Mouse (Mus musculus) left cerebral cortex, adult 8-10 months (tissue): ENCODE data around the gene Cabin1. TPM values are rescaled to one million over a fixed set of nuclear protein-coding genes. Genes with fewer than 3 reads are reported as not detected.
A peak's percentile ranks its signal among the peaks of the same experiment; 100 is the strongest.

Source experiments
- DNase-seq, 2 experiments: peaks; one replicate each; pipeline ENCODE4 v3.0.0; 2022; ENCODE audit warnings: low spot score in 2 of 2
- total RNA-seq, 4 experiments: library from RNA; stranded (reverse); gene quantifications; 2 replicates each; pipeline ENCODE4 v1.2.4; 2022

The Cabin1 gene
- 10 to 100 TPM; 61.3 to 73.2 (median 69.6) TPM for total RNA-seq

DNA sequence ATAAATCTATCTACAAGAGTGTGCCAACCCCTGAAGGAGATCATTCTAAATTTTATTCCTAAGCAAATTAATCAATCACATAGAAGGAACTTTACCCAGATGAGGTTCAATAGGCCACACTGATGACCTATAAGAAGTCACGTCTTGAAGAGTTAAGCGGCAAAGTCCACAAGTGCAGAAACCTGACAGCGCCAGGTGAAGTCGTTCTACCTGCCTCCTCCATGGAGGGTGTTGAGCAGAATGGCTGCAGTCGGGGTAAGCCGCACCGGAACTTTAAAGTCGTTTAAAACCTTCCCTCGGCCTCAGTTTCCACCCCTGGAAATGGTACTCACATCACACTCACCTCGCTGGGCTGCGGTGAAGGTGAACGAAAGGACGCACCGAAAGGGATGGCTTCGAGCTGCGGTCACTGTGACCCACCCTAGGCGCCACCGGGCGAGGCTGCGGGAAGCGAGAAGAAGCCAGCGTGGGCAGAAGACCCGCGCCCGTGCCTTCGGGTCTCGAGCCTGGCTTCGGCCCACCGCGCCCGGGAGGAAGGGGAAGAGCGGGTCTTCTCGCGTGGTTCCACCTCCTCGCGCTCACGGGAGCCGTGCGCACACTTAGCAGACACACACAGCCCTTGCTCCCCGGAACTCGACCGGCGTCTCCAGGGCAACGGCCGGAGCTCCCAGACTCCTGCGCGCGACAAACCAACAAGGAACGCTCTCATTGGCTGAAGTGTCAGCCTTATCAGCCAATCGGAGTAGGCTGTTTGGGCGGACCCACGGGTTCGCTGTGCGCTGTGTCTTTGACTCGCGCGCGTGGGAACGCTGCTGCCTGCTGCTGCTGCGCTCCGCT, at the start of gene Cabin1:
Gene Cabin1 (minus strand): TSS at position 660 of the 837 bp plus-strand sequence.
- peak; percentile 96 to 97 for DNase-seq

DNA sequence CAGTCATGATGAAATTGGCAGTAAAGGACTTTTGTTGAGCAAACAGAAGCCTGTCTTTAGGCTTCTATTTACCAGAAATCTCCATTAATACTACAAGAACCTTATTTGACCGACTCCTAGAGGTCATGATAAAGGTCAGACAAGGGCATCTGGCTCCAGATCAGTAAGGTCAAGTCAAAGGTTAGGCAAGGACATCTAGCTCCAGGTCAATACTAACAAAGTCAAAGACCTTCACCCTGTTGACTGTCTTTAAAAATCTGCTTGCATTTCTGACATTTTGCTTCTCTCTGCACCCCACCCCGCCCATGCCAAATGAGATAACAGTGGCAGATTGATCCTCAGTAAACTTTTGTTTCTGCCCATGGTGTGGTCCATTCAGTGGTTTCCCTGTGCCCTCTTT, 40.1 kb upstream of the Cabin1 start:
- no peak for DNase-seq

DNA sequence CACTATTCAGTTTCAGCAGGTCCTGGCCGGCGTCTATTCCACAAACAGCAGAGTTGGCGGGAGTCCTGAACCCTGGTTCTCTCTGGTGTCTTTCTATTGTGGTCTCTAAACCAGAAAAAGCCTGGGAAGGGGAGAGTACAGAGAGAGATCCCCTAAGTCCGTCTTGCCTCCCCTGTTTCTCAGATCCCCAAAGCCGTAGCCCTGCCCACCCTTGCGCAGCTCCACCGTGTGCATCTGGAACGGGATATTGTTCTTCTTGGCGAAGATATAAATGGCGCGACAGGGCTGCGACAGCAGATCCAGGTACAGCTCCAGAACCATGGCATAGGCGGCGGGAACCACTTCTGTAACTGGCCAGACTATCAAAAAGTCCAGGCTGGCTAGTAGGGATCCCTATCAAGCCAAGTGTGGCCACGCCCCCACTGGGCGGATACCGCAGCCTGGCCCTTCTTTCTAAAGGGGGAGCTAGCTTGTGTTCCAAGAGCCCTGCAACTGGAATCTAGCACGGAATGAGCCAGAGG, 34.1 kb upstream of the Cabin1 start, which contains the start of gene Gstt1:
Gene Gstt1 (minus strand): TSS at position 409 of the 521 bp plus-strand sequence.
- DNase-seq, result peak; percentile 30 to 31

DNA sequence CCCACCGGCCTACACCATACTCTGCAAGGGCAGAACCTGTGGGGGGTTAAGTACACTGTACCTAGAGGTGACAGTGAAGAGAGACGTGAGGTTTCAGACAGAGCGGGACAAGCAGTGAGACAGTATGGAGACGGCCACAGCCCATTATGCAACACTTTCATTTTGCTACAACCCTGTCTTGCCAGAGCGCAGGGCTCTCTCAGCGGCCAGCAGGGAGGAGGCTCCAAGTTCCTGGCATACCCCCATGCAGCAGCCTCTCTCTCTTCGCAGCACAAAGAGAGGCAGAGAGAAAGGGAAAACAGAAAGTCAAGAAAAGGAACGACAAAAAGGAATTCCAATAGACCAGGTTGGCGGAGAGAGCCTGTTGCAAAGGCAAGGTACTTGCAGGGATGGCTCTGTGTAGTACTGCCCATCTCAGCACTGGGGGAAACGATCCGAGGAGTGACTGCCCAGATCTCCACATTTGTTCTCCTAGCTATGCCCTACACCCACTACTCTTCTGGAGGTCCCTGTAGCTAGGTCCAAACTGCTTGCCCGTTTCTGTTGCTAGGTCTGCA, 33.6 kb upstream of the Cabin1 start:
- peak; percentile 39 to 44 for DNase-seq

DNA sequence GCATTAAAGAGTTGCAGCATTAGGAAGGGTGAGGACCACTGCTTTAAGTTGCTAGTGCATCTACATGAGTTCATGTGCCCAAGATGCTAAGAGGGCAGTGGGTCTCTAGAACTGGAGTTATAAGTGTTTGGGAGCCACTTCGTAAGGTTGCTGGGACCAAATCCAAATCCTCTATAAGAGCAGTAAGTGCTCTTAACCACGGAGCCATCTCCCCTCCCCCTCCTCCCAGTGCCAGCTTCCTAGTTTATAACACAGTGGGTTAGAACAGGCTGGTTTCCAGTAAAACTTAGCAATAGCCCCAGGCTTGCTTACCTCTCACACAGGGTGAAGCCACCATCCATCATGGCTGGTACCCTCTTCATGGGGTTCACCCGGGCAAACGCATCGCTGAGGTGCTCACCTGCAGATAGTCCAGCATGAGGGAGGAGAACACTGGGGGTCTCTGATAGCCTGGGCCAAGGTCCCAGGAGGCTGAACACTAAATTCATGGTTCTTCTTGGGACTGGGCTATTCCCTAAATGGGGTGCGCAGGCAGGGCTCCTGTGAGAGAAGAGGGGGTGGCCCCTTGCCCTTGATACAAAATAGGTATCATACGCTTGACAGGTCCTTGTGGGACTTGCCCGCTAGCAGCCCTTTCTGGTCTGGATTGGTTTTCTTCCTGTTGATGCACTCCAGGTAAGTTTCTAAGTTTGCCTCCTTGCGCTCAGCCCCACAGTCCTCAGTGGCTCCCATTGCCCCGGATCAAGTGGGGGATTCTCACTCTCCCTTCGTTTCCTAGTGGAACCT, 32.8 kb upstream of the Cabin1 start:
- DNase-seq, result no peak

DNA sequence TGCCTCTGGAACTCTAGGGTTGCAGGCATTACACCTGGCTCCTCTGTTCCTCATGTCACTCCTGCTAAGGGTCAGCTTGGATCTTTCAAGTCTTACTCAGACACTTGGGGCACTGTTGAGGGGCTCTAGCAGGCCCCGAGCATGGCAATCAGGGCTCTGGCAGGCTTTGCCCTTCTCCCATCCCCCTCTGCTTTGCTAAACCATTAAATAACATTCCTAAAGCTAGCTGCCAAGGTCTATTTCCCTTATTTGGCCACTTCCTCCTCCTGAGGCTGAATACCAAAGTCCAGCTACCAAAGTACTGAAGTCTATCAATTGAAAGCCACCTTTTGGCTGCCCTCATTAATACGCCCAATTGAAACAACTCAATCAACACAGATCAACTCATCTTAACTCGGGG, 30.7 kb upstream of the Cabin1 start:
- DNase-seq, result no peak

DNA sequence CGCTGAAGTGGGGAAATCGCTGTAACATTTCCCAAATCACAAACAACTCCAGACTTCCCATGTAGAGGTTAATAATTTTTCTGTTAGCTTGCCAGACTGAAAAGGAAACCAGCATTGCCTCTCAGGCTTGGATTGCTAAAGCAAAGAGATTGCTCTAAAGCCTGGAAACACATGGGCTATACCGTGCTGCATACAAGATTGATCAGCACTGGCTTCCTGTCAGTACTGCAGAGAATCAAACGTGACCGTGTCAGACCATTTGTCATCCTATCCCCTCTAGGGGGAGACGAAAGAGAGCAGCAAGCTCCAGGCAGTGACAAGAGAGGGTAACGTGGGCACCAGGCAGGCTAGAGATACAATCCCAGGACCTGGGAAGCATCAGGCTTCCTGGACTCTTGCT, 26.6 kb upstream of the Cabin1 start:
- DNase-seq, result no peak

DNA sequence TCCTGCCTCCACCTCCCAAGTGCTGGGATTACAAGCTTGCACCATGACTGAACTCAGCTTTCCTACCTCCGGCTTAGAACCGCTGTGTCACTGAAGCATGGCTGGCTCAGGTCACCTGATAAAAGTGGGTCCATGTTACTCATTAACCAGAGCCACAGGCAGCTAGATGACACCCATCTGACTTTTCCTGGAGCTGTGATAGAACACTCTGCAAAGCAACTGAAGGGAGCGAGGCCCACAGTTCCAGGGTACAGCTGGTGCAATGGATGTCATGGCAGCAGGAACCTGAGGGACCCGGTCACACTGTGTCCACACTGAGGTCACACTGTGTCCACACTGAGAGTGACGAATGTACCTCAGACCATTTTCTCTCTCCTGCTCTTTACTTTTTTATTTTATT, 25.7 kb upstream of the Cabin1 start:
- DNase-seq, result no peak

DNA sequence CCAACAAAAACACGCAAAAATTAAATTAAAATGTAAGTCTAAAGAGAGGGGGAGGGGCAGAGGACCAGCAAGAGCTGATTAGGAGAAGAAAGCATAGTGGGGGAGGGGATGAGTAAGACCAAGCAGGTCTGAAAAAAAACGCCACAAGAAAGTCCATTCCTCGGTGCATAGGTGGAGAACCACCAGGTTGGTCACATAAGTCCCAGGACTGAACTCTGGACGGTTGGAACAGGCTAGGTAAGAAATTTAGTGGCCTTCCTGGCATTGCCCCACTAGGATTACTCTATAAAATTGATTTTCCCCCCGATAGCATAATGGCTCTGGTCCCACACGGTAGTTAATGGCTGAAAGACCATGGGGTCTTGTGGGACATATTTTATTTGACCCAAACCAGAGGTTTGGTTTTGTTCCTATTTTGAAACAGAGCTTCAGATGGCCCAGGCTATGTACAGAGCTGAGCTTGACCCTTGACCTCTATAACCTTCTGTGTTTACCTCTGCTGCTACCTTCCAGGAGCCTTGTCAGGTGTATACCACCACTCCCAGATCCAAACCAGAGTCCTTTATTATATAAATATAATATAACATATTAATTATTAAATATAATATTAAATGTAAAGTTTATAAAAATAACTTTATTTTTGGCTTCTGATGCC, 25.1 kb upstream of the Cabin1 start:
- DNase-seq, result no peak

DNA sequence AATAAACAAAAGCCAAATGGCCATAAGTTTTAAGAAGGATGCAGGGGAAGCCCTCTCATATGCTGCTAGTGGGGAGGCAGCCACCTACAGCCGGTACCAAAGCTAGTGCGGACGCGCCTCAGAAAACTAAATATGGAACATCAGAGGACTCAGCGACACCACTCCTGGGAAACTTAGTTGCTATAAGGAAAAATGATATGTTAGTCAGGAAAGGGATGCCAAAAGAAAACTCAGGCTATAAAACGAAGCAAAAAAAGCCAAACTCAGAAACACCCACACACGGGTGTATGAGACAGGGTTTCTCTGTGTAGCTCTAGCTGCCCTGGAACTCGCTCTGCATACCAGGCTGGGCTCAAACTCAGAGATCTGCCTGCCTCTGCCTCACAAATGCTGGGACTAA, 24.1 kb upstream of the Cabin1 start:
- peak in 1 of 2 experiments; percentile 30 for DNase-seq

DNA sequence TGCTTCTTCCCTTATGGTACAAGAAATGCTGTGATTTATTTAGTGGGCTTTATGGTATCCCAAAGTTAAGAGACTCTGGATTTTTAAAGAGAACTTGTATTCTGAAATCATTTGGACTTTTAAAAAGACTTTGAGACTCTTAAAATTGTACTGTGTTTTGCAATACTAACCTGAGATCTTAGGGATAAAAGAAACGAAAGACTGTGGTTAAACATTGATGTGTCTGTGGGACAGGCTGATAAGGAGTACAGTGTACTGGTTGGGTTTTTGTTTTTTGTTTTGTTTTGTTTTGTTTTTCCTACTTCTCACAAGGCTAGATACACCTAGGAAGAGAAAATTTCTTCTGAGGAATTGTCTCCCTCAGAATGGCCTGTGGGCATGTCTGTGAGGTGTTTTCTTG, 21.3 kb upstream of the Cabin1 start:
- DNase-seq, result no peak

DNA sequence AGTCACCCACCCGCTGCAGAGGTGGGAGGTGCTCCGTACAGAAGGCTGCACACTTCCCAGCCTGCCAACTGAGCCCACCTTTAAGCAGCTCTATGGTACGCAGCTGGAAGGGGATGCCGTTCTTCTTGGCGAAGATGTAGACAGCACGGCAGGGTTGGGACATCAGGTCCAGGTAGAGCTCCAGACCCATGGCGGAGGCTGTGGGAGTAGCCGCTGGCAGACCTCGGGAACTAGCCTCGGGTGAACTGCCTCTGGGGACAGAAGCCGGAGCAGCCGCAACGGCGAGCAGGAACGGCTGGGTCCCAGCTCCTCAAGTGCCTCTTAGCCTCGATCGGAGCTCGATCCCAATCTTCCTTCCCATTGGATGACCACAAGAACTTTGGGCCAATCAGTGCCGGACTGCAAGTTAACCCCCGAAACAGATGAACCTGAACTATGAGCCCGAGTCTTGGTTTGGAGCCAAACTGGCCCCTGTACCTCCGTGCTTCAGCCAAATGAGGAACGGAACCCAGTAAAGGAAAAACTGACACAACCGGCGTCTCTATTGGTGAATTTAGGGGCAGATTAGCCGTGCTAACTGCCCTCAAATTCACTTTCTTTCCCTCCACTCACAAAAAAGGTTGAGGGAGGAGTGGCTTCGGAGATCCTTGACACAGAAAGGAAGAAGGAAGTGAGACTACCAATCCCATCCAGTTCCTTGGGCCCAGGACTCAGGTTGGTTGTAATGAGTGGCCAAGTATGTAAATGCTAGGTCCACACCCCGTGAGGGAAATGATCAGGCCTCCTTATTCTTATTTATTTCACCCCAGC, 16.8 kb upstream of the Cabin1 start, which contains the start of the genes Gm20441 and Gstt3:
Gene Gm20441 (minus strand): TSS at position 186 of the 810 bp plus-strand sequence.
Gene Gstt3 (minus strand): TSS at position 646 of the 810 bp plus-strand sequence.
- no peak for DNase-seq

DNA sequence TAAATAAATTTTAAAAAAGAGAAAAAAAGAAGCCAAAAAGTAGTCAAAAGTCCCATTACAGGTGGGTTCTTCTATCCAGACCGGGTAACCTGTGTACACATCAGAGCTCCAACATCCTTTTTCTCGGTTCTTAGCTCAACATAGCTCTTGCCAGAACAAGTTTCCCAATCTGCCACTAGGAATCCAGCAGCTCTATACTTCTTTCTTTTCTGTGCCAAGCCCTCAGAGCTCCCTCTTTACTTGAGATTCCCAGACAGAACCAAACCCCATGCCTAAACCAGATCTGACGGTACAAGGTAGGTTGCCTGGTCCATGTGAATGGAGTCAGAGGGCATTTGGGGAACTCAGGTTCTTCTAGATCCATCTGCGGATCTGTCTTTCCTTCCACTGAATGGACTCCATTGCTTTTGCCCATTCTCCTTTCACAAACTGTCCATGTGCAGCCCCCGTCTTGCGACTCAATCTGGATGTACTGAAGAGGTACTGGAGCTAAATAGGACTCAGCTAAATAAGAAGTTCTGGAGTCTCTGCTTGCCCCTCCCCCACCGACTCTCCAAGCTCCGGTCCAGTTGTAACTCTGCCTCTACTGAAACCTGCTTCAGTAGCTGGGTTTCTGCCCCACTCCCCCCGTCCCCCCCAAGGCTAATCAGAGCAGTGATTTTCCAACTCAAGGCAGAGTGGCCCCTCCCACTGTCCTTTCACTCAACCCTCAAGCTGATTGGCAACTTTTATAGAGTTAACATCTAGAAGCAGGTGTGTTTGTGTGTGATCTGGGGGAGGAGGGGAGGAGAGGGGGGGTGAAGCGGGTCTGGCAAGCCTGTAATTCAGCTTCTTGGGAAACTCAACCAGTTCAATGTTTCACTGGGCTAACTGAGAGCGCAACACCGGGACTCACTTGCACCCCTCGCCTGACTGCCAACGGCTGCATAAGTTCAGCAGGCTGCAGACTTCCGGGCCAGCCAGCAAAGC, 15.3 kb upstream of the Cabin1 start:
- no peak for DNase-seq

DNA sequence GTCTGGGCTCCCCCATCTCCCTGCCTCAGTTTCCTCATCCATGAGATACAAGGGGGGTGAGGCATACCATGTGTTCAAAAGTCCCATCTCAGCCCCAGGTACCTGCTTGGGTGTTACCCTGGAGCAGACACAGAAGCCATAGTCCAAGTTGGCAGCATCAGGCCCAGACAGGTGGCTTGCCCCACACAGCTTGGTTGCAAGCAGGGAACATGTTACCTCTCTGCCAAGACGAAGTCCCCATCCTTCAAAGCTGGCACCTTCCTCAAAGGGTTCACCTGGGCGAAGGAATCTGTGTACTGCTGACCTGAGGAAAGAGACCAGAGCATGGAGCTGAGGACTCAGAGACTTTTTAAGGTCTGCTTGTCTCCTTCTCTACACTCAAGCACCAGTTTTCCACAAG, 13.7 kb upstream of the Cabin1 start:
- DNase-seq, result no peak

DNA sequence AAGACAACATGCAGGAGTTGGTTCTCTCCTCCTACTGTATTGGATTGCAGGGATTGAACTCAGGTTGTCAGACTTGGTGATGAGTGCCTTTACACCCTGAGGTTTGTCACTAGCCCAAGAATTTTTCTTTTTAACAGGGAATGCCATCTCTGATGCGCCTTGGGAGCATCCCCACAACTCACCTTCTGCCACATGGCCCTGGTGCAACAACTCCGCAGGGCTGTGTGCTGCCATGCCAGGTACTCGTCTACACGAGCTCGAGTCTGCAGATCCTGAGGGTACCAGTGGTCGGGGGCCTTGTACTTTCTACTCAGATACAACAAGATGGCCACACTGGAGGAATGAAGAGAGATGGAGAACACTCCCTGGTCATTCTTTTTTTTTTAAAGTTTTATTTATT, 12.4 kb upstream of the Cabin1 start:
- DNase-seq, result no peak

DNA sequence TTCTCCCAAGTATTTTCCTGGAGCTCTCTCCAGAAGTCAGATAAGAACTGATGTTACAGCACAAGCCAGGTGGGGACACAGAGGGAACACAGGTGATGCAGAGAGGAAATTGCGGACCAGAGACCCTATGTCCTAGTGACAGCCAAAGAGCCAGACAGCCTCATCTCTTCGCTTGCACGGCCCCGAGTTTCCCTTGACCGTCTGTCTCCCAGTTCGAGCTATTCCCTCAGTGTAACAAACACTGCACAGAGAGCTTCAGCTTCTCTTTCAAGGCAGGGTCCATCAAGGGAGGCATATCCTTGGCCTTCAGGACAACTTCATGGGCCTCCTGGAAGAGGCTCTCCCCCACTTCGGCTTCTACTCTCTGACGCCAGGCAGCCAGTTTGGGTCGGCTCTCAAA, 10.4 kb upstream of the Cabin1 start:
- DNase-seq, result no peak

DNA sequence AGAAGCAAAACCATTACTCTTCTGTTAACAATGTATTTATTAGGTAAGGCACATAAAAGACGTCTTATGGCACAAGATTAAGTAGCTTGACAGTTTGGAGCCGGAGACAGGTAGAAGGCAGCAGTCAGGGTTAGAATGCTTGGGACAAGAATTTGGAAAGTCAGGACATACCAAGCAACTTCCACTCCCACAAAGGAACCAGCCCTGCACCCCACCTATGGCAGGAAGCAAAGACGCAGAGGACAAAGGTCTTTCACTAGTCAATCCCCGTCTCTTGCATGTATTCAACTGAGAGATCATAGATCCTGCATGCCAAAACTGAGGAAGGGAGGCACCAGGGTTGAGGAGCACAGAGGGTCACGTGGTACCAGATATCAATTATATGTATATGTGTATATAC, 10.0 kb upstream of the Cabin1 start:
- DNase-seq, result no peak

DNA sequence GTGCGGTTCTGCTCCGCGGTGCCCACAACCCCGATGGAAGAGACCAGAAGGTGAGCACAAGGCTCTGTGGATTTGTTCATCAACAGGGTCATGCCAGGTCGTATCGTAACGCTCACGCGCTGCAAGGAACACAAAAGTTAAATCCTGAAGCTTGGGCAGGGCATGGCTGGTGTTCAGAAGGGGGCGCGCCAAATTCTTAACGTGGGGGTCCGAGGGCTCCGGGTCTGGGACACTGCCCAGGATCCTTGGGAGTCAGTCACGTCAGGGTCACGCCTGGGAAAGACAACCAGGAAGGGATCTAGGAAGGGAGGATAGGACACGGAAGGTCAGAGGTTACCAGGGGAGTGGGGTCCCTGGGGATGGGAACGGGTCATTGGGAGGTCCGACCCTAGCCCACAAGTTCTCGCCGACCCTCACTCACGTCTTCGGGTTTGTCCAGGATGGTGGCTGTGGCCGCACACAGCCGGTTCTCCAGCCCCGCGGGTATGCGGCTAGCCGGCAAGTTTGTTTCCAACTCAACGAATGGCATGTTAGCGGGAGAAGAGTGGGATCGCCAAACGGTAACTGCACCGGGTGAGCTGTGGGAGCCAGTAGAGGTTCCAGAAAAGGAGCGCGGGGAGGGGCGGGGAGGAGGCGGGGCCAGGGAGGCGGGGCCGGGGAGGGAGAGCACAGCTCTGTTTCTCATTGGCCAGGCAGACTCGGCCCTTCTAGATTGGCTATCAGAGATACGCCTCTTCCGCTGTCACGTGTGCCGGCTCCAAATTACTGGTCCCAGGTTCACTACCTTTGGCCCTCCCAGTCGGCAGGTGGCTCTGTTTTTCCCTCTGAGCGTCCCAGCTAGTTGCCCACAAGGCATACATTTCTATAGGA, 8.9 kb upstream of the Cabin1 start, which contains the start of gene Ddt:
Gene Ddt (minus strand): TSS at position 620 of the 870 bp plus-strand sequence.
- DNase-seq, result peak; percentile 60 to 89
